Mouse (Mus musculus): ENCODE results near the gene Esrrb. TPM values are rescaled to one million over a fixed set of nuclear protein-coding genes. Genes with fewer than 3 reads are reported as not detected.

Esrrb gene
- polyA plus RNA-seq, 1 experiment from 2014 or later = 0.42 TPM

GRCm38 (mm10) chr12:86492822-86493221, 131.9 kb downstream of the Esrrb start:
- Histone ChIP-seq H3K4me1 (replicated peaks; ENCODE audit: control insufficient read depth, insufficient read depth, low read length) (no peaks in the 10 kb centered on the region), H3K9me3 (ENCODE audit: control insufficient read depth) (no peaks in the 10 kb centered on the region), H3K27ac (ENCODE audit: low read depth, low read length) (no peak overlapping the region), H3K9ac (ENCODE audit: low read depth, low read length) (no peak overlapping the region), H3K27me3 (replicated peaks; ENCODE audit: control insufficient read depth, insufficient read depth, low read length) (no peaks in the 10 kb centered on the region), H3K4me3 (ENCODE audit: low read depth, low read length) (no peak overlapping the region), H3K36me3 (ENCODE audit: control insufficient read depth, insufficient read depth) (no peaks in the 10 kb centered on the region), H3K4me2 (replicated peaks; ENCODE audit: low read depth) (no peak overlapping the region)
- no peak for ATAC-seq
- no peak for TF ChIP-seq CTCF (IDR thresholded peaks at IDR 0.05; ENCODE audit: low read depth)
- WGBS = 28% methylated on average over 9 of the region's 9 CpGs

GRCm38 (mm10) chr12:86497126-86497525, 136.2 kb downstream of the Esrrb start:
- no peaks in the 10 kb centered on the region for H3K27me3 ChIP-seq (replicated peaks; ENCODE audit: control insufficient read depth, insufficient read depth, low read length)
- H3K9ac ChIP-seq (ENCODE audit: low read depth, low read length) = no peak overlapping the region
- H3K36me3 ChIP-seq (ENCODE audit: control insufficient read depth, insufficient read depth) = no peaks in the 10 kb centered on the region
- no peaks in the 10 kb centered on the region for H3K9me3 ChIP-seq (ENCODE audit: control insufficient read depth)
- no peak overlapping the region for H3K4me2 ChIP-seq (replicated peaks; ENCODE audit: low read depth)
- H3K27ac ChIP-seq (ENCODE audit: low read depth, low read length) = no peak overlapping the region
- no peak for ATAC-seq
- no peak overlapping the region for H3K4me3 ChIP-seq (ENCODE audit: low read depth, low read length)
- no peak for TF ChIP-seq CTCF (IDR thresholded peaks at IDR 0.05; ENCODE audit: low read depth)
- WGBS = 87% methylated on average over 4 of the region's 4 CpGs
- no peaks in the 10 kb centered on the region for H3K4me1 ChIP-seq (replicated peaks; ENCODE audit: control insufficient read depth, insufficient read depth, low read length)

GRCm38 (mm10) chr12:86498765-86499164, 137.8 kb downstream of the Esrrb start:
- Histone ChIP-seq H3K4me2 (replicated peaks; ENCODE audit: low read depth) (no peak overlapping the region), H3K27ac (ENCODE audit: low read depth, low read length) (no peak overlapping the region), H3K9me3 (ENCODE audit: control insufficient read depth) (no peaks in the 10 kb centered on the region), H3K4me3 (ENCODE audit: low read depth, low read length) (no peak overlapping the region), H3K36me3 (ENCODE audit: control insufficient read depth, insufficient read depth) (no peaks in the 10 kb centered on the region), H3K27me3 (replicated peaks; ENCODE audit: control insufficient read depth, insufficient read depth, low read length) (no peaks in the 10 kb centered on the region), H3K9ac (ENCODE audit: low read depth, low read length) (no peak overlapping the region), H3K4me1 (replicated peaks; ENCODE audit: control insufficient read depth, insufficient read depth, low read length) (no peaks in the 10 kb centered on the region)
- ATAC-seq = no peak
- 35% methylated on average over 6 of the region's 6 CpGs for WGBS
- TF ChIP-seq CTCF (IDR thresholded peaks at IDR 0.05; ENCODE audit: low read depth) = no peak

- H3K4me3 ChIP-seq (ENCODE audit: low read depth, low read length) = no peak overlapping the region
- no peak for ATAC-seq
- H3K4me1 ChIP-seq (replicated peaks; ENCODE audit: control insufficient read depth, insufficient read depth, low read length) = no peaks in the 10 kb centered on the region
- H3K27me3 ChIP-seq (replicated peaks; ENCODE audit: control insufficient read depth, insufficient read depth, low read length) = no peaks in the 10 kb centered on the region
- no peak overlapping the region for H3K4me2 ChIP-seq (replicated peaks; ENCODE audit: low read depth)
- no peak overlapping the region for H3K27ac ChIP-seq (ENCODE audit: low read depth, low read length)
- no peaks in the 10 kb centered on the region for H3K36me3 ChIP-seq (ENCODE audit: control insufficient read depth, insufficient read depth)
- 78% methylated on average over 10 of the region's 10 CpGs for WGBS
- no peaks in the 10 kb centered on the region for H3K9me3 ChIP-seq (ENCODE audit: control insufficient read depth)
- TF ChIP-seq CTCF (IDR thresholded peaks at IDR 0.05; ENCODE audit: low read depth) = no peak
- no peak overlapping the region for H3K9ac ChIP-seq (ENCODE audit: low read depth, low read length)
Measured at GRCm38 (mm10) chr12:86501728-86502127, 140.8 kb downstream of the Esrrb start.

GRCm38 (mm10) chr12:86503921-86504320, 143.0 kb downstream of the Esrrb start:
- H3K4me3 ChIP-seq (ENCODE audit: low read depth, low read length) = no peak overlapping the region
- no peaks in the 10 kb centered on the region for H3K4me1 ChIP-seq (replicated peaks; ENCODE audit: control insufficient read depth, insufficient read depth, low read length)
- TF ChIP-seq CTCF (IDR thresholded peaks at IDR 0.05; ENCODE audit: low read depth) = no peak
- no peak for ATAC-seq
- H3K9me3 ChIP-seq (ENCODE audit: control insufficient read depth) = no peaks in the 10 kb centered on the region
- H3K9ac ChIP-seq (ENCODE audit: low read depth, low read length) = no peak overlapping the region
- no peaks in the 10 kb centered on the region for H3K27me3 ChIP-seq (replicated peaks; ENCODE audit: control insufficient read depth, insufficient read depth, low read length)
- no peak overlapping the region for H3K4me2 ChIP-seq (replicated peaks; ENCODE audit: low read depth)
- H3K36me3 ChIP-seq (ENCODE audit: control insufficient read depth, insufficient read depth) = no peaks in the 10 kb centered on the region
- 80% methylated on average over 4 of the region's 4 CpGs for WGBS
- no peak overlapping the region for H3K27ac ChIP-seq (ENCODE audit: low read depth, low read length)

- H3K4me1 ChIP-seq (replicated peaks; ENCODE audit: control insufficient read depth, insufficient read depth, low read length) = no peaks in the 10 kb centered on the region
- no peaks in the 10 kb centered on the region for H3K36me3 ChIP-seq (ENCODE audit: control insufficient read depth, insufficient read depth)
- no peaks in the 10 kb centered on the region for H3K9me3 ChIP-seq (ENCODE audit: control insufficient read depth)
- no peak overlapping the region for H3K27ac ChIP-seq (ENCODE audit: low read depth, low read length)
- H3K4me3 ChIP-seq (ENCODE audit: low read depth, low read length) = no peak overlapping the region
- H3K27me3 ChIP-seq (replicated peaks; ENCODE audit: control insufficient read depth, insufficient read depth, low read length) = no peaks in the 10 kb centered on the region
- H3K9ac ChIP-seq (ENCODE audit: low read depth, low read length) = no peak overlapping the region
- TF ChIP-seq CTCF (IDR thresholded peaks at IDR 0.05; ENCODE audit: low read depth) = no peak
- 71% methylated on average over 3 of the region's 3 CpGs for WGBS
- ATAC-seq = no peak
- no peak overlapping the region for H3K4me2 ChIP-seq (replicated peaks; ENCODE audit: low read depth)
Measured at GRCm38 (mm10) chr12:86504321-86504720, 143.4 kb downstream of the Esrrb start.

- no peak overlapping the region for H3K9ac ChIP-seq (ENCODE audit: low read depth, low read length)
- 0 out of 2 replicates have a peak, but pooled peaks have one; percentile 5 for TF ChIP-seq CTCF (IDR thresholded peaks at IDR 0.05; ENCODE audit: low read depth)
- WGBS = 75% methylated on average over 10 of the region's 10 CpGs
Measured at GRCm38 (mm10) chr12:86507741-86508140, 146.8 kb downstream of the Esrrb start.

More at GRCm38 (mm10) chr12:86507741-86508140, 146.8 kb downstream of the Esrrb start:
- no peak for ATAC-seq
- Histone ChIP-seq H3K36me3 (ENCODE audit: control insufficient read depth, insufficient read depth) (no peaks in the 10 kb centered on the region), H3K27ac (ENCODE audit: low read depth, low read length) (no peak overlapping the region), H3K4me2 (replicated peaks; ENCODE audit: low read depth) (no peak overlapping the region), H3K4me1 (replicated peaks; ENCODE audit: control insufficient read depth, insufficient read depth, low read length) (no peaks in the 10 kb centered on the region), H3K27me3 (replicated peaks; ENCODE audit: control insufficient read depth, insufficient read depth, low read length) (no peaks in the 10 kb centered on the region), H3K4me3 (ENCODE audit: low read depth, low read length) (no peak overlapping the region), H3K9me3 (ENCODE audit: control insufficient read depth) (no peaks in the 10 kb centered on the region)
